Mouse (Mus musculus): ENCODE results near the gene Mex3a.
"Not testable (repeated sequence)": the region's sequence is repeated elsewhere in the genome, so short reads cannot be mapped to it uniquely, and the experiment has no call there.

Mex3a gene

DNA sequence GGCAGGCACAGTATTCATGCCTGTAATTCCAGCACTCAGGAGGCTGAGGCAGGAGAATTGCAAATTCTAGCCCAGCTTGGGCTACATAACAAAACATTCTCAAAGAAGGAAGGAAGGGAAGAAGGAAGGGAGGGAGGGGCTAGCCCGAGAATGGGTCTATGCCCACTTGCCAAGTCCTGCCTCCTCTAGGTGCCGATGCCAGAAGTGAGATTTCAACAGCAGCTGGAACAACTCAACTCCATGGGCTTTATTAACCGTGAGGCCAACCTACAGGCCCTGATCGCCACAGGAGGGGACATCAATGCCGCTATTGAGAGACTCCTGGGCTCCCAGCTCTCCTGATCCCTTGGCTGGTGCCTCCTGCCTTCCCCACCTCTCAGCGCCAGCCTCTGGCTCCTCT is 35.7 kb downstream of the Mex3a start:
- no peak for DNase-seq (ENCODE audit: low read depth in 1 of 2, low spot score in 2 of 2)

DNA sequence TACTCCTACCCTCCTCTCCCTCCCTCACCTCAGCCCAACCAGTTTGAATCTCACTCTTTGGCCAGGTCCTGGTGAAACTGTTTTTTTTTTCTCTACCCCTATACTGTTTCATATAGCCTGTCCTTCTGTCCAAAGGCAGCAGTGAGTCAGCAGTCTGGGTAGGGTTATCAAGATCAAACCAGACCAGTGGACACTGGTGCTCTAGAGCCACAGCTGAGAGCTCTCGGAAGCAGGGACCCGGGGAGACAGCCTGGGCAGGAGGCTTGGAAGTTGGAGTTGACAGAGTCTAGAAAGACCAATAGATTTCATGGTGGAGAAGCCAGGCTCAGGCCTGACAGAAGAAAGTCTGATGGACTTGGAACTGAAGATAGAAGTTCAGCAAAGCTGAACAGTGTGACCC is 36.4 kb downstream of the Mex3a start:
- DNase-seq (ENCODE audit: low read depth in 1 of 2, low spot score in 2 of 2) = no peak

DNA sequence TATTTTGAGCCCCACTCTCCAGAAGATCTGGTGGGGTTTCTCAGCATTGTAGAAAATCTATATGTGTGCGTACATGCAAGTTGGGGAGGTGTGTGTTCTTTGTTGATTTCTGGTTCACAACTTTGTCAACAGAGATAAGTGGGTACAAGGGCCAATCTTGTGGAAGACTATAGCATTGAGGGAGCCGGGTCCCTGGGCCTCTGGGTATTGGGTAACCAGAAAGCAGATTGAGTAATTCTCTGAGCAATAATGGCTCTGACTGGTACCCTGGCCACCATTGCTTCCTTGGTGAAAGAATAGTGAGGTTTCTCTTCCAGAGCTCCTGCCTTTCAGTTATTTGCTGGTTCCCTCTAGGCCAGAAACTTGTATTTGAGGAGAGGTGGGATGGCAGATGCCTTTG is 36.9 kb downstream of the Mex3a start:
- no peak for DNase-seq (ENCODE audit: low read depth in 1 of 2, low spot score in 2 of 2)

DNA sequence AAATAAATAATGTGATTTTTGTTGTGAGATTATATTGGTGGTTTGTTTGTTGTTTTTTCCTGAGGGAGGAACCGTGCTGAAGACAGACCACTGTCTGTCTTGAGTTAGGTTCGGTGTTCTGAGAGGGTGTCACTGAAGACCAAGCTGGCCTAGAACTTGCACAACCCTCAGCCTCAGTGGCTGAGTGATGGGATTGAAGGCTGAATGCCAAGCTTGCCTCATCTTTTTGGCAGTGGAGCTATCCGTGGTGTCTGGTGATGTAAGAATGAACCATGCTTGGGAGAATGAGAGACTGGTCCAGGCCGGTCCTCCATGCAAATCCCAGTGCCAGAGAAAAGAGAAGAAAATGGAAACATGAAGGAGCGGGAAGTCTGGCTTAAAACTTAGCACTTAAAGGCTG is 37.5 kb downstream of the Mex3a start:
- no peak for DNase-seq (ENCODE audit: low read depth in 1 of 2, low spot score in 2 of 2)

DNA sequence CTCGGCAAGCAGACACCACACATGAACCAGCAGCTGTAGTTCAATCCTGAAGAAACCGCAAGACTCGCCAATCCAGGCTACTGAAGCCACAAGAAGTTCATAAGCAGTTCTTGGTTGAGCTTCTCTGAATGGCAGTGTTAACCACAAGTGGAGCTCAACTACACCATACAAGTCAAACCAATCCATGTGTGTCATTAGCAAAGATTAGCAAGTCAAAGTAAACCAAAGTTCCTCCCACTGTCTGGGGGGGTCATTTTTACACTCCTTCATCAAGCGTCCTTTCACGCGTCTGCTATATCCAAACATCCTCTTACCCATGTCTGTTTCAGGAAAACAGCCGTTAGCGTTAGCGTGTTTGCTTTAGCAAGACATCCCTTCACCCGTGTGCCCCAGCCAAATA is 38.1 kb downstream of the Mex3a start:
- no peak for DNase-seq (ENCODE audit: low read depth in 1 of 2, low spot score in 2 of 2)

DNA sequence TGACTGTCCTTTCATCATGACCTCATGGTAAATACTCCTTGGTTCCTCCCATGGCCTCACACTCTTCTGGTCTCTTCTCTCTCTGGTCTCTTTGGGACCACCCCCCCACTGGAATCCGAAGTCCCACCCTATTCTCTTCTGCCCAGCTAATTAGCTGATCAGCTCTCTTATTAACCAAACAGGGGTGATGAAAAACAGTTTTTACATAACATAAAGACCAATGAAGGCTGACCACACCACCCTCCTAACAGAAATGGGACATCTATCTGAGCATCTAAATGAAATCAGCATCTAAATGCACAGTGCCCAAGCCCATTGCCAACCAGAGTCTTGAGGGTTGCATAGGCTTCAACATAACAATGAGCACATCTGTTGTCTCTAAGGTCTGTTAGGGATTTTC is 39.7 kb downstream of the Mex3a start:
- DNase-seq (ENCODE audit: low read depth in 1 of 2, low spot score in 2 of 2) = no peak

DNA sequence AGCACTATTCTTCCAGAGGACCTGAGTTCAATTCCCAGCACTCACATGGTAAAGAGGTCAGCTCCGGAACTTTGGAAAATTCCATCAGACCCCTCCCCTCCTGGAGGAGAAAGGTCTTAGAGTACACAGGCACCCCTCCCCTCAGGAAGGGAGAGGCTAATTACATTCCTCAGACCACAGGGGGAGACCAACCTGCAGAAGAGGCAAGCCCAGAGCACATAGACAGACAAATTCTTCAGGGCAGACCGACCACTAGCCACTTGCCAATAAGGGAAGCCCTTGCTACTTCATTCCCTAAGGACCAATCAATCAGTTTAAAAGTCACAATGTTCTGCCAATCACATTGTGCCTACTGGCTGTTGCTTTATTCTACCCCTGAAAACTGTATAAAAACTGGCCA is 40.6 kb downstream of the Mex3a start:
- DNase-seq (ENCODE audit: low read depth in 1 of 2, low spot score in 2 of 2) = no peak

DNA sequence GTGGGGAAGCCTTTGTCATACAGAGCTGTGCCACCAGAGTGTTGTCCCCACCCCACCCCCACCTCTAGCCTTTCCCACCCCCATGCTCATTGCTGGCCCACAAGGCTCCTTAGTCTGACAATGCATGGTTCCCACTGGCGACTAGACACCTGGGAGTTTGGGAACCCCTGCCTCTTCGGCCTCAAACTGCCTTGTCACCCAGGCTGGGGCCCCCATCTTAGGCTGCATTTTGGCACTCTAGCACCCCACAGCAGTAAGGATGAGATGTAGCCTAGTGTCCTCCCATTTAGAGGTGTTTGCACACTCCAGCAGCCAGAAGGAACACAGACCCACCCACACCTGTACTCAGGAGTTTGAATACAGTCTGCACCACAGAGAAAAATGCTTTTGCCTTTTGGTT is 41.6 kb downstream of the Mex3a start:
- no peak for DNase-seq (ENCODE audit: low read depth in 1 of 2, low spot score in 2 of 2)

DNA sequence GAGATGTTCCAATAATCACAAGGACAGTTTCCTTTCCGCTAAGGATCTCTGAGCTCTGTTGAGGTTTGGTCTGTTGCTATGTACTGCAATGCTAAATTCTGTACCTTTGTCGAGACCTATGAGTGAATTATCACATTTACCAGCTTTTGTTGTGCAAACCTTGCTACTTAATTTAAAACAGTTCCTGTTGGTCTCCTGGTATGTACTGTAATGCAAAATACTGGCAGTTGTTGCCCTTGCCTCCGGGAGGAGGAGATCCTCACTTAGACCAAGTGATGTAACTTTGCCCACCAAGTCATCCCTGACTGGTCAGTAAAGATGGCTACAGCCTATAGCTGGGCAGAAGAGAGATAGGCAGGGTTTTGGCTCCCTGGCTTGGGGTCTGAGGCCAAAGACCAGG is 43.3 kb downstream of the Mex3a start, which contains the start of gene Ssr2:
Gene Ssr2, plus strand, starts transcription at position 337 of the 400 bp plus-strand sequence.
- no peak for DNase-seq (ENCODE audit: low read depth in 1 of 2, low spot score in 2 of 2)

DNA sequence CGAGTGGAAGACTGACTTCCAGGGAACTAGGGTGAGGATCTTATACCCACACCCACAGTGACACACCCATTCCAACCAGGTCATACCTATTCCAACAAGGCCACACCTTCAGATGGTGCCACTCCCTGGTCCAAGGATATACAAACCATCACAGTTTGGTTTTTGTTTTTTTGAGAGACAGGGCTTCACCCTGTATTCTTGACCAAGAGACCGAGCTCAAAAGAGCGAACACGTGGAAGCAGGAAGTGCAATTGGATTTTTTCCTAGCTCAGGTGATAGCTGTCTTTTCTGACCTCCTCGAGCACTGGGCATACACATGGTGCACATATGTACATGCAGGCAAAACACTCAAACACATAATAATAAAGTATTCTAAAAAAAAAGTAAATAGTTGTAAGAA is 45.7 kb downstream of the Mex3a start:
- DNase-seq (ENCODE audit: low read depth in 1 of 2, low spot score in 2 of 2) = not testable (repeated sequence)

DNA sequence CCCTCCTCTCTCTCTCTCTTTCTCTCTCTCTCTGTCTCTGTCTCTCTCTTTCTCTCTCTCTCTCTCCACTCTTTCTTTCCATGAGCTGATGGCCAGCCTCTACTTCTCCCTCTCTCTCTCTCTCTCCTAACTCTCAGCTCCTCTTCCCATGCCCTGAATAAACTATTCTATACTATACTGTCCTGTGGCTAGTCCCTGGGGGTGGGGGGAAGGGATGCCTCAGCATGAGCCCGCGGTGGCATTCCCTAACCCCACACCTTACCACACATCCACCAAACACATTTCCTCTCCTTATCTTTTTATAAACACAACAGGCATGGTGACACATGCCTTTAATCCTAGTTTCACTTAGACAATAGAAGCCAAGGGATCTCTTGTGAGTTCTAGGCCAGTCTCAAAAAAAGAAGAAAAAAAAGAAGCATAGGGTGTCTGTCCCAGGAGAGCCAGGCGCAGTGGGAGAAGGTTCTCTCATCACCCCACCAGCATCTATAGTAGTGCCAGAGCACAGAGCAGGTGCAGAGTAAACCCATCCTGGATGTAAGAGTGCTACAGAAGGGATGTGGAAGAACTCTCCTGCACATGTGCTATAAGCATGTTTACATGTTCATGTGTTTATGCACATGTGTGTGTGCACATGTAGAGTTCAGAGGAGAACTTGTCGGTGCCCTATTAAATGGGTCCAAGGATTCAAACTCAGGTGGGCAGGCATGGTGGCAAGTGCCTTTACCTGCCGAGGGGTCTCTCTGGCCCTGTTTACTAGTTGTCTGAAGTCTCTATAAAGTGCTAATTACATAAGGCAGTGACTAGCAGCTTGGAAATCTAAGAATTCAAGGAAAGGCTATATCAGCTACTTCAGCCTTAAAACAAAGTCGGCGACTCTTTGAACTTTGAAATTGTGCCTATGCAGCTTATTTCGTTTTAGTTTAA is 46.6 kb downstream of the Mex3a start:
- no peak for DNase-seq (ENCODE audit: low read depth in 1 of 2, low spot score in 2 of 2)

DNA sequence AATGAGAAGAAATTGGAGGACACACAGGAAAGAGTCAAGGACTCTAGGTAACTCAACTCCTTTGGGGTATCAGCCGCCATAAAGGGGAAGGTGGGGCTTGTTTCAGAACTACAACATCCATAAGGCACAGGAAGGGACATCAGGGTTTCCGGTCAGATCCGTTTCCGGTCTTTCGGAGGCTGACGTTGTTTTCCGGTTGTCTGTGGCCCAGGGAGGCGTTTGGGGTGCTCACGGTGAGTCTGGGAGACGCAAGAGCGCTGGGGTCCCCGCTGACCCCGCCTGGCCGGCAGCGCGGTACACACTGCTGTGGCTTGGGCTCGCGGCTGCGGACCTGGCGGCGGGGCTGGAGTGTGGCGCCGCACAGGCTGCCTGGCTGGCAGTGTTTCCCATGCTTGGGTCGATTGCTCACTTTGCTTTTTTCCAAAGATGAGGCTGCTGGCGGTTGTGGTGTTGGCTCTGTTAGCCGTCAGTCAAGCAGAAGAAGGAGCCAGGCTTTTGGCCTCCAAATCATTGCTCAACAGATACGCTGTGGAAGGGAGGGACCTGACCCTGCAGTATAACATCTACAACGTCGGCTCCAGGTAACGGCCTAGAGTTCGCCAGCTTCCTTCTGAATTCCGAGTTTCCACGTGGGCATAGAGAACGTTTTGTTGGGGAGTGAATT is 47.4 kb downstream of the Mex3a start:
- peak in 1 of 2 experiments; percentile 37 for DNase-seq (ENCODE audit: low read depth in 1 of 2, low spot score in 2 of 2)

DNA sequence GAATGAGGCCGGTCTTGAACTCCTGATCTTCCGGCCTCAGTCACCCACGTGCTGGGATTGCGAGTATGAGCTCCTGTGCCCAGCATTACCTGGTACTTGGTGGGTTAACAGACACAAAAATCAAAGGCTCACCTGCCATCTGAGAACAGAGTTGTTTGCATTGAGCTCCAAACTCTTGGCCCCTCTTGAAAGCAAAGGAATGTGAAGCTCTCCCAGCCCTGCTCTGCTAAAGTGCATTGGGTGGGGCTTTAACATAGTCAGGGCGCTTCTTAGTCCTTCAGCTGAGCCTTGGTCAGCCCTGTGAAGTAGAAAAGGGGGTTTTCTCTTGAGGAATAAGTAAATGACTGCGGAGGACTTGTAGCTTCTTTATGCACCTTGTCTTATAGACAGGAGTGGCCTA is 53.6 kb downstream of the Mex3a start:
- no peak for DNase-seq (ENCODE audit: low read depth in 1 of 2, low spot score in 2 of 2)

DNA sequence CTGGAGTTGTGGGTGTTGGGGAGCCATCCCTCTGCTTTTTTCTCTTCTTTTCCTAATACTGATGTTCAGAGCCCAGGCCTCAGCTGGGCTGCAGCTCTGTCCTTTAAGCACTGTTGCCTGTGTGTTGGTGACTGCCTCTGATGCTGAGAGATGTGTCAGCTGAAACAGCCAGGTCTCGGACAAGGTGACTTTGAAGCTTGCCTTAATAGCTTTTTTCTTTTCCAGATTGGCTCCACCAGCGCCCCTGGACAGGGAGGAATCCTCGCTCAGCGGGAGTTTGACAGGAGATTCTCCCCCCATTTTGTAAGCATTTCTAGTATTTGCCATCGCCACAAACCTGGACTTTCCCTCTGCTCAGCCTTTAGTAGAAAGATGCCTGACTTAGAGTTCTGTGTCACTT is 54.4 kb downstream of the Mex3a start:
- DNase-seq (ENCODE audit: low read depth in 1 of 2, low spot score in 2 of 2) = no peak

DNA sequence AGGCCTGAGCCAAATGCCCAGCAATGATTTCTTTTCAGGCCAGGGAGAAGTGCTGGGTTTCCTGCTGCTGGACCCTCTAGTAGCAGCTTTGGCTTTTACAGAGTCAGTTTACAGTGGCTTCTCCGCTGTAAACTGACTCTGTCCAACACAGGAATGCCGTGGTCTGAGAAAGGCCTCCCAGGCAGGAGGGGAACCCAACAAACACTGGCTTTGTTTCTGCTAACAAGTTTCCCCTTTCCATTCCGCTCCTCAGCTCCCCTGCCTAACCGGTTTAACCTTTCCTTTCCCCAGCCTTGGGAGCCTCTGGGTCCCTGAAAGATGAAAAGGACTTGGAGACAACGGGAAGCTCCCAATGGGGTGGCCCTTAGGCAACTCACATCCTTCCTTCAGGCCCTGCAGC is 58.1 kb downstream of the Mex3a start:
- DNase-seq (ENCODE audit: low read depth in 1 of 2, low spot score in 2 of 2) = no peak
